Mouse (Mus musculus): ENCODE measurements around the gene Hrc. TPM values are rescaled to one million over a fixed set of nuclear protein-coding genes. Genes with fewer than 3 reads are reported as not detected.

Gene Hrc
- total and polyA plus RNA-seq, 2 experiments = 0.28 TPM; not detected in 1

- no peak for DNase-seq (ENCODE audit: extremely low read depth, low read depth, low spot score)
- Histone ChIP-seq H3K4me1 (ENCODE audit: control insufficient read depth, insufficient read depth, low read length) (no peaks in the 10 kb centered on the region), H3K27ac (replicated peaks; ENCODE audit: insufficient read depth, low read depth, low read length) (no peak overlapping the region), H3K9ac (ENCODE audit: low read depth, low read length) (no peak overlapping the region), H3K4me3 (ENCODE audit: insufficient read depth, low read depth, low read length) (no peak overlapping the region), H3K79me2 (ENCODE audit: control insufficient read depth, insufficient read depth, low read length) (no peaks in the 10 kb centered on the region), H3K36me3 (ENCODE audit: control insufficient read depth, insufficient read depth, low read length) (no peaks in the 10 kb centered on the region), H3K27me3 (ENCODE audit: control insufficient read depth, insufficient read depth, low read length) (no peaks in the 10 kb centered on the region)
- TF ChIP-seq CTCF (IDR thresholded peaks at IDR 0.05; ENCODE audit: low read depth, low read length) (no peak), POLR2A (IDR thresholded peaks at IDR 0.05; ENCODE audit: extremely low read depth, insufficient read depth, low read length) (no peak)
- 67% methylated on average over 10 of the region's 10 CpGs for WGBS
Measured at GRCm38 (mm10) chr7:45312686-45313453, 22.2 kb upstream of the Hrc start.

GRCm38 (mm10) chr7:45313495-45313894, 21.6 kb upstream of the Hrc start:
- Histone ChIP-seq H3K27ac (replicated peaks; ENCODE audit: insufficient read depth, low read depth, low read length) (no peak overlapping the region), H3K9ac (ENCODE audit: low read depth, low read length) (no peak overlapping the region), H3K79me2 (ENCODE audit: control insufficient read depth, insufficient read depth, low read length) (no peaks in the 10 kb centered on the region), H3K27me3 (ENCODE audit: control insufficient read depth, insufficient read depth, low read length) (no peaks in the 10 kb centered on the region), H3K36me3 (ENCODE audit: control insufficient read depth, insufficient read depth, low read length) (no peaks in the 10 kb centered on the region), H3K4me3 (ENCODE audit: insufficient read depth, low read depth, low read length) (no peak overlapping the region), H3K4me1 (ENCODE audit: control insufficient read depth, insufficient read depth, low read length) (no peaks in the 10 kb centered on the region)
- 73% methylated on average over 9 of the region's 9 CpGs for WGBS
- no peak for DNase-seq (ENCODE audit: extremely low read depth, low read depth, low spot score)
- TF ChIP-seq CTCF (IDR thresholded peaks at IDR 0.05; ENCODE audit: low read depth, low read length) (no peak), POLR2A (IDR thresholded peaks at IDR 0.05; ENCODE audit: extremely low read depth, insufficient read depth, low read length) (no peak)

- TF ChIP-seq POLR2A (IDR thresholded peaks at IDR 0.05; ENCODE audit: extremely low read depth, insufficient read depth, low read length) = no peak
- no peak for TF ChIP-seq CTCF (IDR thresholded peaks at IDR 0.05; ENCODE audit: low read depth, low read length)
- no peaks in the 10 kb centered on the region for H3K36me3 ChIP-seq (ENCODE audit: control insufficient read depth, insufficient read depth, low read length)
- no peaks in the 10 kb centered on the region for H3K4me1 ChIP-seq (ENCODE audit: control insufficient read depth, insufficient read depth, low read length)
- no peak overlapping the region for H3K4me3 ChIP-seq (ENCODE audit: insufficient read depth, low read depth, low read length)
- H3K27ac ChIP-seq (replicated peaks; ENCODE audit: insufficient read depth, low read depth, low read length) = no peak overlapping the region
- no peaks in the 10 kb centered on the region for H3K79me2 ChIP-seq (ENCODE audit: control insufficient read depth, insufficient read depth, low read length)
- DNase-seq (ENCODE audit: extremely low read depth, low read depth, low spot score) = no peak
- H3K9ac ChIP-seq (ENCODE audit: low read depth, low read length) = no peak overlapping the region
- no peaks in the 10 kb centered on the region for H3K27me3 ChIP-seq (ENCODE audit: control insufficient read depth, insufficient read depth, low read length)
- WGBS = 91% methylated on average over 10 of the region's 10 CpGs
Measured at GRCm38 (mm10) chr7:45315182-45315701, 19.8 kb upstream of the Hrc start.

- DNase-seq (ENCODE audit: extremely low read depth, low read depth, low spot score) = no peak
- H3K27ac ChIP-seq (replicated peaks; ENCODE audit: insufficient read depth, low read depth, low read length) = no peak overlapping the region
- no peaks in the 10 kb centered on the region for H3K36me3 ChIP-seq (ENCODE audit: control insufficient read depth, insufficient read depth, low read length)
- 93% methylated on average over 14 of the region's 14 CpGs for WGBS
- no peaks in the 10 kb centered on the region for H3K79me2 ChIP-seq (ENCODE audit: control insufficient read depth, insufficient read depth, low read length)
- H3K4me1 ChIP-seq (ENCODE audit: control insufficient read depth, insufficient read depth, low read length) = no peaks in the 10 kb centered on the region
- TF ChIP-seq CTCF (IDR thresholded peaks at IDR 0.05; ENCODE audit: low read depth, low read length) (no peak), POLR2A (IDR thresholded peaks at IDR 0.05; ENCODE audit: extremely low read depth, insufficient read depth, low read length) (no peak)
- H3K4me3 ChIP-seq (ENCODE audit: insufficient read depth, low read depth, low read length) = no peak overlapping the region
- H3K27me3 ChIP-seq (ENCODE audit: control insufficient read depth, insufficient read depth, low read length) = no peaks in the 10 kb centered on the region
- no peak overlapping the region for H3K9ac ChIP-seq (ENCODE audit: low read depth, low read length)
Measured at GRCm38 (mm10) chr7:45316536-45316935, 18.6 kb upstream of the Hrc start.

- Histone ChIP-seq H3K36me3 (ENCODE audit: control insufficient read depth, insufficient read depth, low read length) (no peaks in the 10 kb centered on the region), H3K4me1 (ENCODE audit: control insufficient read depth, insufficient read depth, low read length) (no peaks in the 10 kb centered on the region), H3K27ac (replicated peaks; ENCODE audit: insufficient read depth, low read depth, low read length) (no peak overlapping the region), H3K4me3 (ENCODE audit: insufficient read depth, low read depth, low read length) (no peak overlapping the region), H3K9ac (ENCODE audit: low read depth, low read length) (no peak overlapping the region), H3K79me2 (ENCODE audit: control insufficient read depth, insufficient read depth, low read length) (no peaks in the 10 kb centered on the region), H3K27me3 (ENCODE audit: control insufficient read depth, insufficient read depth, low read length) (no peaks in the 10 kb centered on the region)
- no peak for DNase-seq (ENCODE audit: extremely low read depth, low read depth, low spot score)
- 92% methylated on average over 4 of the region's 4 CpGs for whole genome bisulfite sequencing
- TF ChIP-seq CTCF (IDR thresholded peaks at IDR 0.05; ENCODE audit: low read depth, low read length) = no peak
- no peak for TF ChIP-seq POLR2A (IDR thresholded peaks at IDR 0.05; ENCODE audit: extremely low read depth, insufficient read depth, low read length)
Measured at GRCm38 (mm10) chr7:45322245-45322644, 12.8 kb upstream of the Hrc start.

GRCm38 (mm10) chr7:45323069-45323468, 12.0 kb upstream of the Hrc start:
- no peak for TF ChIP-seq POLR2A (IDR thresholded peaks at IDR 0.05; ENCODE audit: extremely low read depth, insufficient read depth, low read length)
- TF ChIP-seq CTCF (IDR thresholded peaks at IDR 0.05; ENCODE audit: low read depth, low read length) = no peak
- Histone ChIP-seq H3K27ac (replicated peaks; ENCODE audit: insufficient read depth, low read depth, low read length) (no peak overlapping the region), H3K27me3 (ENCODE audit: control insufficient read depth, insufficient read depth, low read length) (no peaks in the 10 kb centered on the region), H3K4me3 (ENCODE audit: insufficient read depth, low read depth, low read length) (no peak overlapping the region), H3K36me3 (ENCODE audit: control insufficient read depth, insufficient read depth, low read length) (no peaks in the 10 kb centered on the region), H3K9ac (ENCODE audit: low read depth, low read length) (no peak overlapping the region), H3K79me2 (ENCODE audit: control insufficient read depth, insufficient read depth, low read length) (no peaks in the 10 kb centered on the region), H3K4me1 (ENCODE audit: control insufficient read depth, insufficient read depth, low read length) (no peaks in the 10 kb centered on the region)
- DNase-seq (ENCODE audit: extremely low read depth, low read depth, low spot score) = no peak
- WGBS = 81% methylated on average over 5 of the region's 5 CpGs

Data from liver, adult 2 months (tissue).